Mouse (Mus musculus) heart, adult 18-20 months (tissue): ENCODE data around the gene H2al1n. TPM values are rescaled to one million over a fixed set of nuclear protein-coding genes. Genes with fewer than 3 reads are reported as not detected.
"Not testable (repeated sequence)": the region's sequence is repeated elsewhere in the genome, so short reads cannot be mapped to it uniquely, and the experiment has no call there.

Experiments used
- DNase-seq, 2 experiments: peaks; one replicate each; pipeline ENCODE4 v3.0.0; 2021 to 2022; ENCODE audit warnings: mixed read lengths in 1 of 2
- long read RNA-seq, 2 experiments: library from polyadenylated mRNA; stranded (forward); transcript quantifications; one replicate each; pipeline ENCODE4 v2.0.0; 2021
- total RNA-seq, 2 experiments: library from RNA; stranded (reverse); gene quantifications; 2 replicates each; pipeline ENCODE4 v1.2.3; 2021

The H2al1n gene
- total RNA-seq: not detected
- long read RNA-seq, experiment 1: 0 reads
- long read RNA-seq, experiment 2: 0 reads

DNA sequence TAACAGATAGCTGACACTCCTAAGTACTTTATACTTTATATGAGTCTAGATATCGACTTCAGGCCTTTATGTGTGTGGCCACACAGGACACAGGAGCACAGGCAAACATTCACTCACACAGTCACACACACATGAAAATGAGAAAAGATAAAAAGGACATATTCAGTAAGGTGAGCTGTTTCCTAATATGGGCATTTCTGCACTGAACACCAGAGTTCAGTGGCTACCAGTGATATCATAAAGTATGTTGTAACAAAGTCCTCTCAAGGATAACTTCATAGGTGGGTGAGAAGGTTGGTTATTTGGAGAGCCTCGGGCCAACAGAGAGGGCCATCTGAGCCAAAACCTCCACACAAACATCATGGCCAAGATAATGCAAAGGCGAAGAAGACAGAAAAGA is at the start of gene H2al1n:
H2al1n (plus strand) TSS at position 301 of the 400 bp plus-strand sequence.
- not testable (repeated sequence) for DNase-seq

DNA sequence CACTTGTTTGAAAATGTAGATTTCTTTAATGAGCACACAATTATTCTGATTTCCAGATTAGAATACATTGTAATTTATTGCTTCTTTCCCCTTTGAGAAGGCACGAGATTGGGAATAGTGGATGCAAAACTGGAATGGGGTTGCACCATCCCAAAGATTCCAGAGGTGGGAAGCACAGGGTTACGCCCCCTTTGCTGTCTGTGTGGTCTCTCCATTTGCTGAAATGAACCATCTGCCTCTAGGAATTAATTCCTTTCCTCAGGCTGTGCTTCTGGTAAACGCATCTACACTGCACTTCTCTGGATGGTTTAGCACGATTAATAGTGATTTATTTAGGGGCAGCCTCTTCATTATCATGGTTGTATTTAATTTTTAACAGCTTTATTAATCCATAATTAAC is 11.7 kb upstream of the H2al1n start:
- no peak for DNase-seq

DNA sequence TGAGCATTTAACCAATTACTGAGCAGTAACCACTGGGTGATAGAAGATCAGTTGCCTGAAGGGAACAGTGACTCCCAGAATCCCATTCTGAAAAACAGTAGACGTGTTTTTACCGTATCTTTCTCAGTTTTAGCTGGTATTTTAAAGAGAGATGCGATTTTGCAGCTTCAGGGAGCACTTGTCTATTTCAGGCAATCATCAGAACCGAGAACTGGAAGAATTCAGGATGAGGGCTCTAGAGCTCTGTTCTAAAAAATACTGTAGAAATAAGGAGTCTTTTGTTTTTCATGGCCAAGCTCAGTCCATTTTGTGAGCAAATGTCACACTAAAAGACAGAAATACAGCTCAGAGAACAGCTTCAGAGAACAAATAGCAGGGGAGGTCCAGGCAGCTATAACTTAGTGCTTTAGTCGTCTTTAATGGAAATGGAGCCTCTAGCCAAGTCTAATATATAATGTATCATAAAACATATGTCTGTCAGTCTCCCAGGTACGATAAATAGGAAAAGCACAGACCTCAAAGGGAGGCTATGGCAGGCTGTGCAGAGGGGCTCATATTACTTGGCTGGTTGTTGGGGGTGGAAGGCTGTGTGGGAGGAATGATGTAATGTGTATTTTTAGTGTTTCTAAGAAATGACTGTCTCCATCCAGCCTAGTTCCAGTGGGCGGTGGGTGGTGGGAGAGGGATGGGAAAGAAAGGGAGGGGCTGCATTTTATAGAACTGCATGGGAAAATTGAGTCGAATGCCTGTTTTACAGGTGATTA is 4.7 kb upstream of the H2al1n start:
- DNase-seq: peak; percentile 0 to 7

DNA sequence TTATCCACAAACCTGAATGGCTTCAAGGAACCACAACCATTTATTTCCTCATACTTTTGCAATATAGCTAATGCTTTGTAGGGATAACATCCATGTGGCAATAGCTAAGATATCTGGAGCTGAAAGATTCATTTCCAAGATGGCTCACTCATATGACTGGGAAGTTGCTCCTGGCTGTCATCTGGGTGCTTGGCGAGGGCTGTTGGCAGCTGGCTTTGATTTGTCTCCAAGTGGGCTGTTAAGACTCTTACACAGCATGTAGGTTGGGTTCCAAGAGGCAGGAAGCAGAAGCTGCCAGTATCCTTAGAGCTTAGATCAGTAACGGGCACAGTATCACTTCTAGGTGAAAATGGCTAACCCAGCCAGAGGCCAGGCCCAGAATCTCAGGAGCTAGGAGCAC is 18.3 kb downstream of the H2al1n start:
- peak in 1 of 2 experiments; percentile 1 for DNase-seq

DNA sequence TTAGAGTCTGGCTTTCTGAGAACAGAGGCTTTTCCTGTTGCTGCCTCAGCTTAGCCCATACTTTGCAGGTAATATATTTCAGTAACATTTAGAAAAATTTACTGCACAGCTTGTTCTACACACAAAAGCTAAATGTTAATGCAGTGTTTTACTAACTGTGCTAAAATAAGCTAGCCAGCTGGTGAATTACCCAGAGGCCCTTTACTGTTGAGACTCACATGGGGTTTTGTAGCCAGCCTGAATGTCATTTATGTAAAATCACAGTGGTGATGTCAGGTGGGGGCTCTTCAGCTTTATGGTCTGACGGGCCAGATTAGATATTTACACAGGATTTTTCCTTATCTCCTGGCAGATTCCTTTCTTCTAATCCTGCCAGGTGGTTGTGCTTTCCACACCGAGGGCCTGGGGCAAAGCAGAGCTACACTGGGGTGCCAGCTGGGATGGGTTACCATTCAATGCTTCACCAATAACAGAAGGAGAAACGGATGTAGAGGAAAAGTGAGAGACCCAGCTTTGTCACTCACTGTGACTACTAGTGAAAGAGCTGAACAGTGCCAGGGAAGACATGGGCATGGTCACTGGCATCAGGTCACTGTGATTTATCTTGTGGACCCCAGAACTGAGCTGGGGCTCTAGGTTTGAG is 48.8 kb downstream of the H2al1n start:
- no peak for DNase-seq
